Mouse (Mus musculus): ENCODE measurements around the gene Spink4. TPM values are rescaled to one million over a fixed set of nuclear protein-coding genes. Genes with fewer than 3 reads are reported as not detected.

Spink4 gene
- polyA plus RNA-seq, 1 experiment from 2014 or later: not detected

- Histone ChIP-seq H3K9ac (ENCODE audit: low read depth, low read length) (no peak overlapping the region), H3K27me3 (replicated peaks; ENCODE audit: control insufficient read depth, insufficient read depth, low read length) (no peaks in the 10 kb centered on the region), H3K27ac (ENCODE audit: low read depth, low read length) (no peak overlapping the region), H3K4me2 (ENCODE audit: low read length) (no peak overlapping the region), H3K36me3 (ENCODE audit: control insufficient read depth, insufficient read depth, low read length) (peaks cover 46% of the 10 kb centered on the region), H3K9me3 (ENCODE audit: control insufficient read depth, low read length) (0 out of 2 replicates have a peak, but pooled peaks cover 5% of the 10 kb centered on the region), H3K4me1 (ENCODE audit: control insufficient read depth, insufficient read depth, low read depth, low read length) (no peaks in the 10 kb centered on the region), H3K4me3 (ENCODE audit: low read length) (no peak overlapping the region)
- ATAC-seq: no peak
- WGBS: 98% methylated on average over 5 of the region's 5 CpGs
These were observed 18.9 kb downstream of the Spink4 start for GRCm38 (mm10) chr4:40938793-40939192.

GRCm38 (mm10) chr4:40943651-40944050 lies 23.8 kb downstream of the Spink4 start:
- Histone ChIP-seq H3K27me3 (replicated peaks; ENCODE audit: control insufficient read depth, insufficient read depth, low read length) (no peaks in the 10 kb centered on the region), H3K4me1 (ENCODE audit: control insufficient read depth, insufficient read depth, low read depth, low read length) (peaks cover 11% of the 10 kb centered on the region), H3K9me3 (ENCODE audit: control insufficient read depth, low read length) (0 out of 2 replicates have a peak, but pooled peaks cover 5% of the 10 kb centered on the region), H3K4me3 (ENCODE audit: low read length) (no peak overlapping the region), H3K27ac (ENCODE audit: low read depth, low read length) (no peak overlapping the region), H3K4me2 (ENCODE audit: low read length) (no peak overlapping the region), H3K9ac (ENCODE audit: low read depth, low read length) (no peak overlapping the region), H3K36me3 (ENCODE audit: control insufficient read depth, insufficient read depth, low read length) (peaks cover 41% of the 10 kb centered on the region)
- no peak for ATAC-seq
- WGBS: 98% methylated on average over 5 of the region's 5 CpGs

GRCm38 (mm10) chr4:40946516-40947121 lies 26.8 kb downstream of the Spink4 start:
- H3K9me3 ChIP-seq (ENCODE audit: control insufficient read depth, low read length): no peaks in the 10 kb centered on the region
- H3K9ac ChIP-seq (ENCODE audit: low read depth, low read length): no peak overlapping the region; the same call in 1 of the 2 replicates
- peaks cover 20% of the 10 kb centered on the region for H3K4me1 ChIP-seq (ENCODE audit: control insufficient read depth, insufficient read depth, low read depth, low read length)
- no peaks in the 10 kb centered on the region for H3K27me3 ChIP-seq (replicated peaks; ENCODE audit: control insufficient read depth, insufficient read depth, low read length)
- H3K4me3 ChIP-seq (ENCODE audit: low read length): peak overlapping the region; percentile 97
- H3K36me3 ChIP-seq (ENCODE audit: control insufficient read depth, insufficient read depth, low read length): peaks cover 19% of the 10 kb centered on the region
- H3K4me2 ChIP-seq (ENCODE audit: low read length): peak overlapping the region; percentile 83
- 90% methylated on average over 7 of the region's 7 CpGs for WGBS
- no peak for ATAC-seq
- no peak overlapping the region for H3K27ac ChIP-seq (ENCODE audit: low read depth, low read length)

GRCm38 (mm10) chr4:40947565-40948159 lies 27.8 kb downstream of the Spink4 start:
- Histone ChIP-seq H3K36me3 (ENCODE audit: control insufficient read depth, insufficient read depth, low read length) (peaks cover 21% of the 10 kb centered on the region), H3K4me1 (ENCODE audit: control insufficient read depth, insufficient read depth, low read depth, low read length) (peaks cover 20% of the 10 kb centered on the region), H3K9me3 (ENCODE audit: control insufficient read depth, low read length) (no peaks in the 10 kb centered on the region), H3K9ac (ENCODE audit: low read depth, low read length) (peak overlapping the region; percentile 92), H3K27me3 (replicated peaks; ENCODE audit: control insufficient read depth, insufficient read depth, low read length) (no peaks in the 10 kb centered on the region), H3K4me3 (ENCODE audit: low read length) (peak overlapping the region; percentile 97), H3K27ac (ENCODE audit: low read depth, low read length) (peak overlapping the region; percentile 89), H3K4me2 (ENCODE audit: low read length) (peak overlapping the region; percentile 83)
- ATAC-seq: peak; percentile 6
- WGBS: 0% methylated on average over 36 of the region's 40 CpGs

- under 1% methylated on average over 41 of the region's 50 CpGs for WGBS
- peaks cover 22% of the 10 kb centered on the region for H3K36me3 ChIP-seq (ENCODE audit: control insufficient read depth, insufficient read depth, low read length)
- peaks cover 20% of the 10 kb centered on the region for H3K4me1 ChIP-seq (ENCODE audit: control insufficient read depth, insufficient read depth, low read depth, low read length)
- peak within 1 kb of the TSS; percentile 97 for H3K4me3 ChIP-seq (ENCODE audit: low read length)
- H3K9me3 ChIP-seq (ENCODE audit: control insufficient read depth, low read length): no peaks in the 10 kb centered on the region
- peak; percentile 99 for ATAC-seq
- H3K9ac ChIP-seq (ENCODE audit: low read depth, low read length): peak within 1 kb of the TSS; percentile 92
- H3K4me2 ChIP-seq (ENCODE audit: low read length): peak within 1 kb of the TSS; percentile 91
- peak within 1 kb of the TSS; percentile 89 for H3K27ac ChIP-seq (ENCODE audit: low read depth, low read length)
- no peaks in the 10 kb centered on the region for H3K27me3 ChIP-seq (replicated peaks; ENCODE audit: control insufficient read depth, insufficient read depth, low read length)
These were observed 28.4 kb downstream of the Spink4 start, which contains the start of the genes Bag1 and Chmp5 for GRCm38 (mm10) chr4:40948160-40948708. Gene Bag1, minus strand, starts transcription at chr4:40948294. Gene Chmp5, plus strand, starts transcription at chr4:40948407.

- Histone ChIP-seq H3K9me3 (ENCODE audit: control insufficient read depth, low read length) (no peaks in the 10 kb centered on the region), H3K27me3 (replicated peaks; ENCODE audit: control insufficient read depth, insufficient read depth, low read length) (no peaks in the 10 kb centered on the region), H3K27ac (ENCODE audit: low read depth, low read length) (no peak overlapping the region), H3K4me2 (ENCODE audit: low read length) (no peak overlapping the region), H3K9ac (ENCODE audit: low read depth, low read length) (no peak overlapping the region), H3K4me3 (ENCODE audit: low read length) (no peak overlapping the region), H3K36me3 (ENCODE audit: control insufficient read depth, insufficient read depth, low read length) (peaks cover 29% of the 10 kb centered on the region), H3K4me1 (ENCODE audit: control insufficient read depth, insufficient read depth, low read depth, low read length) (peaks cover 9% of the 10 kb centered on the region)
- 95% methylated on average over 1 of the region's 1 CpGs for WGBS
- ATAC-seq: no peak
These were observed 33.7 kb downstream of the Spink4 start for GRCm38 (mm10) chr4:40953521-40953920.

GRCm38 (mm10) chr4:40955942-40956341 lies 36.1 kb downstream of the Spink4 start:
- H3K27me3 ChIP-seq (replicated peaks; ENCODE audit: control insufficient read depth, insufficient read depth, low read length): no peaks in the 10 kb centered on the region
- ATAC-seq: no peak
- H3K27ac ChIP-seq (ENCODE audit: low read depth, low read length): no peak overlapping the region
- no peaks in the 10 kb centered on the region for H3K9me3 ChIP-seq (ENCODE audit: control insufficient read depth, low read length)
- no peaks in the 10 kb centered on the region for H3K4me1 ChIP-seq (ENCODE audit: control insufficient read depth, insufficient read depth, low read depth, low read length)
- H3K36me3 ChIP-seq (ENCODE audit: control insufficient read depth, insufficient read depth, low read length): peaks cover 44% of the 10 kb centered on the region
- 95% methylated on average over 6 of the region's 6 CpGs for WGBS
- no peak overlapping the region for H3K4me2 ChIP-seq (ENCODE audit: low read length)
- H3K4me3 ChIP-seq (ENCODE audit: low read length): no peak overlapping the region
- H3K9ac ChIP-seq (ENCODE audit: low read depth, low read length): no peak overlapping the region

GRCm38 (mm10) chr4:40963536-40963935 lies 43.7 kb downstream of the Spink4 start:
- Histone ChIP-seq H3K4me2 (ENCODE audit: low read length) (no peak overlapping the region), H3K27ac (ENCODE audit: low read depth, low read length) (no peak overlapping the region), H3K4me1 (ENCODE audit: control insufficient read depth, insufficient read depth, low read depth, low read length) (no peaks in the 10 kb centered on the region), H3K36me3 (ENCODE audit: control insufficient read depth, insufficient read depth, low read length) (peaks cover 48% of the 10 kb centered on the region), H3K9me3 (ENCODE audit: control insufficient read depth, low read length) (no peaks in the 10 kb centered on the region), H3K27me3 (replicated peaks; ENCODE audit: control insufficient read depth, insufficient read depth, low read length) (no peaks in the 10 kb centered on the region), H3K4me3 (ENCODE audit: low read length) (no peak overlapping the region), H3K9ac (ENCODE audit: low read depth, low read length) (no peak overlapping the region)
- 91% methylated on average over 3 of the region's 3 CpGs for WGBS
- ATAC-seq: no peak

GRCm38 (mm10) chr4:40969161-40969560 lies 49.3 kb downstream of the Spink4 start:
- Histone ChIP-seq H3K27ac (ENCODE audit: low read depth, low read length) (no peak overlapping the region), H3K9me3 (ENCODE audit: control insufficient read depth, low read length) (no peaks in the 10 kb centered on the region), H3K4me1 (ENCODE audit: control insufficient read depth, insufficient read depth, low read depth, low read length) (peaks cover 17% of the 10 kb centered on the region), H3K36me3 (ENCODE audit: control insufficient read depth, insufficient read depth, low read length) (peaks cover 15% of the 10 kb centered on the region; the same call in 1 of the 2 replicates), H3K27me3 (replicated peaks; ENCODE audit: control insufficient read depth, insufficient read depth, low read length) (no peaks in the 10 kb centered on the region), H3K4me2 (ENCODE audit: low read length) (no peak overlapping the region), H3K4me3 (ENCODE audit: low read length) (no peak overlapping the region), H3K9ac (ENCODE audit: low read depth, low read length) (no peak overlapping the region)
- 80% methylated on average over 4 of the region's 4 CpGs for WGBS
- no peak for ATAC-seq

Data from hindbrain, embryonic 16.5 days (tissue).